Mouse (Mus musculus) thymus, postnatal 4 days (tissue): ENCODE measurements around the gene Hist1h3e.

ENCODE experiments used
- DNase-seq: peaks from one replicate; pipeline ENCODE4 v3.0.0; 2021

The Hist1h3e gene

GRCm38 (mm10) chr13:23515826-23516620, 46.1 kb downstream of the Hist1h3e start:
- no peak for DNase-seq

- DNase-seq = no peak
Measured at GRCm38 (mm10) chr13:23515281-23515680, 46.9 kb downstream of the Hist1h3e start.

- DNase-seq = no peak
Measured at GRCm38 (mm10) chr13:23513517-23513916, 48.7 kb downstream of the Hist1h3e start.
